Mouse (Mus musculus) hindbrain, embryonic 15.5 days (tissue): Measurements from ENCODE around the gene Gns. TPM values are rescaled to one million over a fixed set of nuclear protein-coding genes. Genes with fewer than 3 reads are reported as not detected.

Experiments
- ATAC-seq: fragments of 200-750 bp; cut with Nextera tagmentation; 2 replicates; pipeline ENCODE4 v1.8.0; 2017; ENCODE audit warnings: low read depth, moderate number of reproducible peaks, moderate TSS enrichment; ENCODE audit not compliant: low FRiP score
- H3K27ac ChIP-seq: fragments of 300-500 bp; sonication (generic); replicated peaks from 2 replicates; pipeline ENCODE4 v1.5.1; 2015; ENCODE audit warnings: mild to moderate bottlenecking, inconsistent platforms
- H3K27me3 ChIP-seq: fragments of 300-500 bp; sonication (generic); 2 replicates; pipeline ENCODE4 v1.6.1; 2015; ENCODE audit warnings: control low read depth, inconsistent platforms
- H3K36me3 ChIP-seq: fragments of 300-500 bp; sonication (generic); 2 replicates; pipeline ENCODE4 v1.6.1; 2015; ENCODE audit warnings: control low read depth, inconsistent platforms
- H3K4me1 ChIP-seq: fragments of 300-500 bp; sonication (generic); replicated peaks from 2 replicates; pipeline ENCODE4 v1.6.1; 2015; ENCODE audit warnings: control low read depth, inconsistent platforms
- H3K4me2 ChIP-seq: fragments of 300-500 bp; sonication (generic); 2 replicates; pipeline ENCODE4 v1.6.1; 2015; ENCODE audit warnings: moderate library complexity, mild to moderate bottlenecking, inconsistent platforms
- H3K4me3 ChIP-seq: fragments of 300-500 bp; sonication (generic); 2 replicates; pipeline ENCODE4 v1.5.1; 2015; ENCODE audit warnings: mild to moderate bottlenecking, inconsistent platforms
- H3K9ac ChIP-seq: fragments of 300-500 bp; sonication (generic); 2 replicates; pipeline ENCODE4 v1.6.1; 2015; ENCODE audit warnings: inconsistent platforms
- H3K9me3 ChIP-seq: fragments of 300-500 bp; sonication (generic); 2 replicates; pipeline ENCODE4 v1.6.1; 2016; ENCODE audit warnings: control low read depth, inconsistent platforms
- WGBS: fragments of 180-500 bp; shearing (Covaris S2); methylation state at CpG from one replicate; pipeline ENCODE4 v1.1.7; 2015; 5-methylcytosine and 5-hydroxymethylcytosine counted together
- polyA plus RNA-seq: library from polyadenylated mRNA; unstranded; fragments of >200 nt; fragmentation: Nextera tagmentation; extraction: Ambion mirVana; gene quantifications from 2 replicates; pipeline ENCODE4 v1.2.1, GENCODE M21; 2015

The Gns gene
- polyA plus RNA-seq, 1 experiment from 2014 or later, result 42.5 TPM

GRCm38 (mm10) chr10:121427136-121427535 lies 62.2 kb downstream of the Gns start:
- Histone ChIP-seq H3K4me2 (no peak overlapping the region), H3K4me3 (no peak overlapping the region), H3K36me3 (no peaks in the 10 kb centered on the region), H3K27me3 (no peaks in the 10 kb centered on the region), H3K9ac (no peak overlapping the region), H3K4me1 (peaks cover 48% of the 10 kb centered on the region), H3K9me3 (no peaks in the 10 kb centered on the region), H3K27ac (no peak overlapping the region)
- no peak for ATAC-seq
- 59% methylated on average over 5 of the region's 5 CpGs for WGBS

- H3K4me3 ChIP-seq, result no peak overlapping the region
- no peak overlapping the region for H3K4me2 ChIP-seq
- no peak overlapping the region for H3K27ac ChIP-seq
- H3K9ac ChIP-seq, result no peak overlapping the region
- no peak for ATAC-seq
- H3K9me3 ChIP-seq, result no peaks in the 10 kb centered on the region
- H3K27me3 ChIP-seq, result no peaks in the 10 kb centered on the region
- H3K36me3 ChIP-seq, result no peaks in the 10 kb centered on the region
- 82% methylated on average over 15 of the region's 15 CpGs for WGBS
- peaks cover 55% of the 10 kb centered on the region for H3K4me1 ChIP-seq
Observed at GRCm38 (mm10) chr10:121428011-121428711, 63.3 kb downstream of the Gns start.

GRCm38 (mm10) chr10:121429089-121429488 lies 64.2 kb downstream of the Gns start:
- WGBS, result 41% methylated on average over 2 of the region's 2 CpGs
- no peak; the same call in 1 of the 2 replicates for ATAC-seq
- Histone ChIP-seq H3K9me3 (no peaks in the 10 kb centered on the region), H3K27me3 (no peaks in the 10 kb centered on the region), H3K27ac (peak overlapping the region; percentile 45; the same call in 1 of the 2 replicates), H3K4me2 (no peak overlapping the region), H3K36me3 (no peaks in the 10 kb centered on the region), H3K9ac (no peak overlapping the region), H3K4me1 (peaks cover 49% of the 10 kb centered on the region), H3K4me3 (no peak overlapping the region)

- Histone ChIP-seq H3K9me3 (no peaks in the 10 kb centered on the region), H3K27ac (peak overlapping the region; percentile 45), H3K27me3 (no peaks in the 10 kb centered on the region), H3K9ac (no peak overlapping the region), H3K4me2 (peak overlapping the region; percentile 20; the same call in 1 of the 2 replicates), H3K36me3 (no peaks in the 10 kb centered on the region), H3K4me3 (no peak overlapping the region), H3K4me1 (peaks cover 45% of the 10 kb centered on the region)
- 58% methylated on average over 8 of the region's 8 CpGs for WGBS
- no peak for ATAC-seq
Observed at GRCm38 (mm10) chr10:121429581-121429980, 64.7 kb downstream of the Gns start.

DNA sequence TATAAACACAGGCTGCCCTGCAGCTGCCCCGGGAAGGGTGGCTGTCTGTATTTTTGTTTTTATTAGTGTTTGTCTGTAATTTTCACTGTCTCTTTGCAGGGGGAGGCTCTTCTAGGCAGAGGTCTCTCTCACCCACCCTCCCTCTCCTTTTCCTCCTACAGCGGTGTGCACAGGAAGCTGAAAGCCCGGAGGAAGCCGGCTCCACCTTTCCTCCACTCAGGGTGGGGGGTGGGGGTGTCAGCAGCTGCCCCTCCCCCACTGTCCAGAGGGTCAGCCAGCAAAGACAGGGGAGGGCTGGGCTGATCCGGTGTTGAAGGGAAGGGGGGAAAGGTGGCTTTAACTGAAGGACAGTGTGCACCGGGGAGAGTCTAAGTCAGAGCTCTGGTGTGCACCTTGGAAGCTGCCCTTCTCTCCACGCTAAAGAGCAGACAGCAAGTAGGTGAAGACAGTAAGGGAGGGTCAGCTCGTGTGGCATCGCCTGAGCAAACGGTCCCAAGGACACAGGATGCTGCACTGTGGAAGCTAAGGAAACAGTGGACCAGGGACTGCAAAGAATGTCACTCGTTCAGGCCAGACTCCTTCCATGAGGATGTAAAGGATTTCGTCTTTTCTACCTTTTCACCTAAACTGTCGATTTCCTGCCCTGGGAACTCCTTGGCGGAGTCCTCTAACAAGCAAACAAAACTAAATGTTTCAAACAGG lies 65.2 kb downstream of the Gns start:
- peak overlapping the region; percentile 45 for H3K27ac ChIP-seq
- no peak overlapping the region for H3K9ac ChIP-seq
- WGBS, result 43% methylated on average over 14 of the region's 14 CpGs
- no peak overlapping the region for H3K4me3 ChIP-seq
- H3K9me3 ChIP-seq, result no peaks in the 10 kb centered on the region
- no peak for ATAC-seq
- peaks cover 43% of the 10 kb centered on the region for H3K4me1 ChIP-seq
- H3K4me2 ChIP-seq, result peak overlapping the region; percentile 20; the same call in 1 of the 2 replicates
- H3K36me3 ChIP-seq, result no peaks in the 10 kb centered on the region
- no peaks in the 10 kb centered on the region for H3K27me3 ChIP-seq

DNA sequence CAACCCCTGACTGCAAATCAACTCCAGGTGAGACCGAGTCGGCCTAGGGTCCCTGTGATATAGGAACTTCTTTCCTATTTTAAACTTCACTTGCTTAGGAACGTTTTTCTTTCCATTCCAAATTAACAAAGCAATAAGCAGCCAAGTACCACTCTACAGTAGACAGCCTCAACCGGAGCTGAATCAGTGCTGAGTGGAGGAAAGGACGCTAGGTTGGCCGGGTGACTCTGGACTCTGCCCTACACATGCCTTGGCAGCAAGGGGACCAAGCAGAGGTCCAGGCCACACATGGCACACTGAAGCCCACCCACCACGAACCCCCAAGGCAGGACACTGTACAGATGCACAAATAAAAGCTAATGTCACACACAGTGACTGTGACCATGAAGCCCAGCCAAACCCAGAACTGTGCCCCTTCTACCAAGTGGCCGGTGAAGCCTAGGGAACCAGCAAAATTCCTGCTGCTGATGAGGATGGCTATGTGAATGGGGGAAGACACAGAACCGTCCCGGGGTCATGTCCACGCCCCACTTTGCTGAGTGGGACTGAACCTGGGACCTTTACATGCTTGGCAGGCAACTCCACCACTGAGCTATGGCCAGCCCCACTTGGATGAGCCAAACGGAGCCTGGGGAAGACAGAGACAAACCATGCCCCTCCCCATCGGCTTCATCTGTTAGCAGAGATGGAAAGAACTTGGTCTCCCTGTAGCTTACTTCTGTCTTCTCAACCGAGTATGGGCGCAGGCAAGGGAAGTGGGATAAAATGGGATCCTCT lies 66.1 kb downstream of the Gns start:
- Histone ChIP-seq H3K27me3 (no peaks in the 10 kb centered on the region), H3K36me3 (no peaks in the 10 kb centered on the region), H3K27ac (peak overlapping the region; percentile 19; the same call in 1 of the 2 replicates), H3K4me2 (no peak overlapping the region), H3K9ac (no peak overlapping the region), H3K4me1 (peaks cover 41% of the 10 kb centered on the region), H3K4me3 (no peak overlapping the region), H3K9me3 (no peaks in the 10 kb centered on the region)
- ATAC-seq, result no peak
- 76% methylated on average over 15 of the region's 15 CpGs for WGBS

GRCm38 (mm10) chr10:121432041-121432634 lies 67.2 kb downstream of the Gns start:
- peak overlapping the region; percentile 75 for H3K27ac ChIP-seq
- H3K36me3 ChIP-seq, result no peaks in the 10 kb centered on the region
- ATAC-seq, result peak; percentile 60
- 40% methylated on average over 12 of the region's 12 CpGs for WGBS
- H3K4me1 ChIP-seq, result peaks cover 41% of the 10 kb centered on the region
- H3K9me3 ChIP-seq, result no peaks in the 10 kb centered on the region
- no peak overlapping the region for H3K4me2 ChIP-seq
- H3K27me3 ChIP-seq, result no peaks in the 10 kb centered on the region
- no peak overlapping the region for H3K9ac ChIP-seq
- no peak overlapping the region for H3K4me3 ChIP-seq

DNA sequence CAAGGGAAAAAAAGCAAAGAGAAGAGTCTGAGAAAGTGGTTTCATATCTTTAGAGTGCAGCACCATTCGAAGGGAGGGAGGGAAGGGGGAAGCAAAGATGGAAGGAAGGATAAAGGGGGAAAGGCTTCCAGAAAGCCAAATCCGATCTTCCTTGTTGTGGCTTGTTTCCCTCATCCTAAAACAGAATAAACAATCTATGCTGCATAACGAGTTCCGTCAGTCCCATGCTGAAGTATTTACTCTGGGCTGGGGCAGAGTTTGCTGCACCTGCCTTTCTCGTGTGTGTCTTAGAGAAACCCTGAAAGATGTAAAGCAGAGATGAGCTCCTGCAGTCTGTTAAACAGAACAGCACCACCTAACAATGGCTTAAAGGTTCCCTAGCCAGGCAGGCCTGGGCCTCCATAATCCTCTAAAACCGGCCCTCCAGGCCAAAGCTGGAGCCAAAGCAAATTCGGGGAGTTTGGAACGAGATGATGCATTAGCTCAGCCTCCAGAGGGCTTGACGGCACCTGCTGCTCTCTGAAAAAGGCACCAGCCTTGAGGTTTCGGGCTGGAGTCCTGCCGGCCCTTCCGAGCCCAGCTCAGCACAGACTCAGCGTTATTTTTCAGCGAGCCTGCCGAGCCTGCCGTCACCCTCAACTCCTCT lies 67.9 kb downstream of the Gns start:
- Histone ChIP-seq H3K4me3 (no peak overlapping the region), H3K27ac (peak overlapping the region; percentile 75), H3K36me3 (no peaks in the 10 kb centered on the region), H3K9ac (no peak overlapping the region), H3K4me2 (no peak overlapping the region), H3K9me3 (no peaks in the 10 kb centered on the region), H3K27me3 (no peaks in the 10 kb centered on the region), H3K4me1 (peaks cover 41% of the 10 kb centered on the region)
- ATAC-seq, result no peak
- 29% methylated on average over 16 of the region's 16 CpGs for WGBS

DNA sequence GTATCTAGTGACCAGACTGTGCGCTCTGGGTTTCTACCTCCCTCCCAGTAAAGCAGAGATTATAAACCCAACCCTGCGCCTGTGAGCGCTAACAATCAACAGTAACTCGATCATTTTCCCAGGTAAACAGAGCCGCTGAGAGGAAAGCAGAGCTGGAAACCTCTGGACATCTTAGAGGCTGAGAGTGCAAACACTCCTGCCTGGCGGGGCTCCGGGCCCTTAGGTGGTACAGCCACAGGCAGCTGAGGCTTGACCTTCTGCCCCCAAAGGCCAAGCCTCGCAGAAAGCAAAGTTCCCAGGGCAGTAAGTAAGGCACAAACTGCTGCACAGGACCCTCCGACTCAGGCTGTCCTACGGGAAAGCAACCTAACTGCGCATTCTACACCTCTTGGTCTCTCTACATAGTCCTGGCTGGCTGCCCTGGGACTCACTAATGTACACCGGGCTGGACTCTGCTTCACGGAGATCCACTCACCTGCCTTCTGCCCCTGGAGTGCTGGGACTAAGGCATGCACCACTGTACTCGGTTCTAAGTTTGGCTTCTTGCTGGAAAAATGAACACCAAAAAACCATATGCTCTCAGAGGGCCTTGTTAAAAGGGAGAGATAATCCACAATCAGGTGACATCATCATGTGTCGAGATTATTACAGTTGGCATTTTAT lies 69.7 kb downstream of the Gns start:
- Histone ChIP-seq H3K4me1 (peaks cover 31% of the 10 kb centered on the region), H3K36me3 (no peaks in the 10 kb centered on the region), H3K4me3 (no peak overlapping the region), H3K27ac (no peak overlapping the region), H3K9me3 (no peaks in the 10 kb centered on the region), H3K4me2 (no peak overlapping the region), H3K9ac (no peak overlapping the region), H3K27me3 (no peaks in the 10 kb centered on the region)
- WGBS, result 86% methylated on average over 15 of the region's 15 CpGs
- ATAC-seq, result no peak

GRCm38 (mm10) chr10:121435546-121436257 lies 70.8 kb downstream of the Gns start:
- no peak overlapping the region for H3K27ac ChIP-seq
- peaks cover 20% of the 10 kb centered on the region for H3K4me1 ChIP-seq
- WGBS, result 80% methylated on average over 28 of the region's 28 CpGs
- no peak for ATAC-seq
- no peaks in the 10 kb centered on the region for H3K36me3 ChIP-seq
- no peak overlapping the region for H3K9ac ChIP-seq
- H3K4me3 ChIP-seq, result no peak overlapping the region
- H3K4me2 ChIP-seq, result no peak overlapping the region
- no peaks in the 10 kb centered on the region for H3K9me3 ChIP-seq
- H3K27me3 ChIP-seq, result no peaks in the 10 kb centered on the region
